Mouse (Mus musculus) layer of hippocampus, adult 2 months (tissue): ENCODE measurements around the gene Asf1a. TPM values are rescaled to one million over a fixed set of nuclear protein-coding genes. Genes with fewer than 3 reads are reported as not detected.

ENCODE experiments used
- DNase-seq, 2 experiments: peaks; one replicate each; pipeline ENCODE4 v3.0.0; 2022; ENCODE audit warnings: low spot score in 2 of 2
- H3K27ac ChIP-seq: fragments of 200-600 bp; 2 replicates; pipeline ENCODE4 v1.8.1; 2022
- H3K4me3 ChIP-seq: fragments of 200-600 bp; 2 replicates; pipeline ENCODE4 v1.8.1; 2022; ENCODE audit warnings: mild to moderate bottlenecking
- CTCF ChIP-seq: fragments of 200-600 bp; conservative IDR thresholded peaks from 2 replicates; pipeline ENCODE4 v1.8.1; 2022; ENCODE audit warnings: antibody characterized with exemption, mild to moderate bottlenecking, moderate library complexity
- long read RNA-seq, 2 experiments: library from polyadenylated mRNA; stranded (forward); transcript quantifications; one replicate each; pipeline ENCODE4 v2.0.0; 2021; ENCODE audit warnings: borderline mapping rate in 2 of 2
- total RNA-seq, 2 experiments: library from RNA; stranded (reverse); gene quantifications; 2 replicates each; pipeline ENCODE4 v1.2.3; 2021

Asf1a gene
- total RNA-seq: 10 to 100 TPM; 24.4 to 27.1 TPM
- long read RNA-seq, experiment 1, transcript Asf1a-201 (4 exons, 2,201 nt): major isoform, 8 of 9 reads
- long read RNA-seq, experiment 1, partial matches to known transcripts: 0 of 9 reads
- long read RNA-seq, experiment 1, other reads (novel, unspliced or antisense): 1 of 9 reads
- long read RNA-seq, experiment 2, transcript Asf1a-201 (4 exons, 2,201 nt): major isoform, 13 of 15 reads
- long read RNA-seq, experiment 2, partial matches to known transcripts: 0 of 15 reads
- long read RNA-seq, experiment 2, other reads (novel, unspliced or antisense): 2 of 15 reads

GRCm38 (mm10) chr10:53596677-53597120 is at the start of gene Asf1a:
Asf1a (plus strand) TSS chr10:53596757.
- peak within 1 kb of the TSS; percentile 94 for H3K27ac ChIP-seq
- DNase-seq: peak; percentile 95 to 97
- peak within 1 kb of the TSS; percentile 81 for H3K4me3 ChIP-seq
- peak; percentile 74 for TF ChIP-seq CTCF

- no peak for TF ChIP-seq CTCF
- Histone ChIP-seq H3K27ac (no peak overlapping the region), H3K4me3 (no peak overlapping the region)
- no peak for DNase-seq
These were observed 34.6 kb upstream of the Asf1a start for GRCm38 (mm10) chr10:53562001-53562400.

- Histone ChIP-seq H3K27ac (peak overlapping the region; percentile 51; the same call in 1 of the 2 replicates), H3K4me3 (no peak overlapping the region)
- no peak for TF ChIP-seq CTCF
- no peak for DNase-seq
These were observed 31.0 kb upstream of the Asf1a start for GRCm38 (mm10) chr10:53565538-53565937.

GRCm38 (mm10) chr10:53568531-53568930 is 28.0 kb upstream of the Asf1a start:
- DNase-seq: no peak
- no peak overlapping the region for H3K27ac ChIP-seq
- TF ChIP-seq CTCF: no peak
- H3K4me3 ChIP-seq: no peak overlapping the region

GRCm38 (mm10) chr10:53580137-53580536 is 16.4 kb upstream of the Asf1a start:
- DNase-seq: no peak
- Histone ChIP-seq H3K4me3 (peak overlapping the region; percentile 63), H3K27ac (peak overlapping the region; percentile 32; the same call in 1 of the 2 replicates)
- TF ChIP-seq CTCF: no peak

- peak; percentile 30 to 55 for DNase-seq
- peak overlapping the region; percentile 81 for H3K27ac ChIP-seq
- peak overlapping the region; percentile 63 for H3K4me3 ChIP-seq
- no peak for TF ChIP-seq CTCF
These were observed 15.9 kb upstream of the Asf1a start for GRCm38 (mm10) chr10:53580621-53581081.

GRCm38 (mm10) chr10:53581087-53581486 is 15.5 kb upstream of the Asf1a start:
- peak in 1 of 2 experiments; percentile 13 for DNase-seq
- H3K4me3 ChIP-seq: peak overlapping the region; percentile 63
- peak overlapping the region; percentile 81; the same call in 1 of the 2 replicates for H3K27ac ChIP-seq
- no peak for TF ChIP-seq CTCF

GRCm38 (mm10) chr10:53585777-53586176 is 10.8 kb upstream of the Asf1a start:
- DNase-seq: no peak
- TF ChIP-seq CTCF: no peak
- H3K27ac ChIP-seq: no peak overlapping the region
- H3K4me3 ChIP-seq: no peak overlapping the region

GRCm38 (mm10) chr10:53595744-53596676 is 547 bp upstream of the Asf1a start:
- H3K27ac ChIP-seq: peak overlapping the region; percentile 94
- no peak for DNase-seq
- TF ChIP-seq CTCF: no peak
- peak overlapping the region; percentile 81 for H3K4me3 ChIP-seq

- peak overlapping the region; percentile 58 for H3K4me3 ChIP-seq
- TF ChIP-seq CTCF: no peak
These were observed 744 bp downstream of the Asf1a start for GRCm38 (mm10) chr10:53597121-53597881.

GRCm38 (mm10) chr10:53598821-53599220 is 2.3 kb downstream of the Asf1a start:
- no peak for DNase-seq
- peak; percentile 39 for TF ChIP-seq CTCF
- Histone ChIP-seq H3K4me3 (no peak overlapping the region; the same call in 1 of the 2 replicates), H3K27ac (no peak overlapping the region)

More at GRCm38 (mm10) chr10:53597121-53597881, 744 bp downstream of the Asf1a start:
- peak overlapping the region; percentile 89 for H3K27ac ChIP-seq
- peak in 1 of 2 experiments; percentile 43 for DNase-seq

- no peak overlapping the region for H3K27ac ChIP-seq
- TF ChIP-seq CTCF: peak; percentile 48
- no peak overlapping the region for H3K4me3 ChIP-seq
- no peak for DNase-seq
These were observed 8.8 kb downstream of the Asf1a start for GRCm38 (mm10) chr10:53605328-53605727.

- no peak overlapping the region for H3K27ac ChIP-seq
- TF ChIP-seq CTCF: no peak
- H3K4me3 ChIP-seq: no peak overlapping the region
- no peak for DNase-seq
These were observed 11.7 kb downstream of the Asf1a start for GRCm38 (mm10) chr10:53608274-53608673.
